12 mouse cellular contexts compared by ENCODE assay signal in the genomic region with DNA sequence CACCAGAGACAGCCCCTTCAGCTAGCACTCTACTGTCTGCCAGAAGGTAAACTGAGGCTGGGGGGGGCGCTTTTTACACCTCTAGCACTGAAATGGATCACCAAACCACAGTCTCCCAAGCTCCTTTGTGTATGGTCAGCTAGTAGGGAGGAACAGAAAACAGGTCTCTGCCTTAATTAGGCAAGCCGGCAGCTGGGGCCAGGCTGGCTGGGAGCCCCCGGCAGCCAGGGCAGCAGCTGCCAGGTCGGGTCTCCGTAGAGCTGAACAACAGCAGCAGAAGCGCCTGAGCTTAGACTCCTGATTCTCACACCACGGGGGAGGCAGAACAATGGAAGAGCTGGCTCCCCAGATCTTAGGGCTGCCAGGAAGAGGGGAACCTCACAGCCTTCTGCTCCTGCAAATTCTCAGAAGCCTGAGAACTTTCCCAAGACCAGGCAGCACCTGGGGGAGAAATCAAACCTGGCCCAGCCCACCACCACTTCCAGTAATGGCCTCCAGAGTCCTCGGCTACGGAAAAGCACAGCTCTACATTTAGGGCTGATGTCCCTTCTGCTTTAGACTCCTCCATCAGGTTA. TPM values are rescaled to one million over a fixed set of nuclear protein-coding genes. Genes with fewer than 3 reads are reported as not detected.
DNase-seq lines count a peak whose midpoint lies in the region; ATAC-seq and TF ChIP-seq lines count a peak whose summit lies in the region.
"Had no signal": no experiment of that assay in that cellular context is flagged by ENCODE, and none has a peak within 500 bp of the region (broad histone marks: within the 10 kb centered on the region; RNA-seq: fewer than 3 reads in every experiment).

No protein-coding gene starts in this region.

- ATAC-seq in embryonic facial prominence, embryonic 14.5 days (ENCODE audit: low read depth) = peak; percentile 31; the same call in 1 of the 2 replicates
- ATAC-seq in hindbrain, embryonic 16.5 days = no peak
- ATAC-seq in midbrain, postnatal 0 days (ENCODE audit: low FRiP score) = no peak
- ATAC-seq: intestine, embryonic 15.5 days had no signal

- peaks cover 36% of the 10 kb centered on the region for H3K4me1 ChIP-seq in embryonic facial prominence, embryonic 14.5 days (ENCODE audit: control insufficient read depth, insufficient read depth, low read length)
- peaks cover 56% of the 10 kb centered on the region for H3K4me1 ChIP-seq in hindbrain, embryonic 16.5 days (ENCODE audit: control insufficient read depth, insufficient read depth, low read depth, low read length)
- peaks cover 28% of the 10 kb centered on the region; the same call in 1 of the 2 replicates for H3K4me1 ChIP-seq in midbrain, postnatal 0 days (ENCODE audit: insufficient read depth, low read length)

- H3K9ac ChIP-seq in embryonic facial prominence, embryonic 14.5 days (ENCODE audit: low read depth, low read length) = peak overlapping the region; percentile 43; the same call in 1 of the 2 replicates
- H3K9ac ChIP-seq in hindbrain, embryonic 16.5 days (ENCODE audit: low read depth, low read length) = peak overlapping the region; percentile 52
- peak overlapping the region; percentile 33; the same call in 1 of the 2 replicates for H3K9ac ChIP-seq in midbrain, postnatal 0 days (replicated peaks; ENCODE audit: low read length, poor library complexity, severe bottlenecking)
- H3K9ac ChIP-seq: intestine, embryonic 15.5 days; lung, embryonic 14.5 days had no signal

- no peaks in the 10 kb centered on the region for H3K27me3 ChIP-seq in embryonic facial prominence, embryonic 14.5 days (replicated peaks; ENCODE audit: control insufficient read depth, insufficient read depth, low read length)
- H3K27me3 ChIP-seq in hindbrain, embryonic 16.5 days (replicated peaks; ENCODE audit: control insufficient read depth, insufficient read depth, low read length) = no peaks in the 10 kb centered on the region
- H3K27me3 ChIP-seq in midbrain, postnatal 0 days (ENCODE audit: insufficient read depth, low read length) = no peaks in the 10 kb centered on the region
- H3K27me3 ChIP-seq: intestine, embryonic 15.5 days had no signal

- WGBS in embryonic facial prominence, embryonic 14.5 days = 20% methylated on average over 9 of the region's 9 CpGs
- 12% methylated on average over 8 of the region's 9 CpGs for WGBS in hindbrain, embryonic 16.5 days
- WGBS in midbrain, postnatal 0 days = 13% methylated on average over 9 of the region's 9 CpGs

- peak overlapping the region; percentile 59 for H3K27ac ChIP-seq in embryonic facial prominence, embryonic 14.5 days (replicated peaks; ENCODE audit: low read depth, low read length)
- peak overlapping the region; percentile 52 for H3K27ac ChIP-seq in hindbrain, embryonic 16.5 days (ENCODE audit: low read depth, low read length)
- H3K27ac ChIP-seq in midbrain, postnatal 0 days (ENCODE audit: low read depth, low read length) = no peak overlapping the region
- H3K27ac ChIP-seq: intestine, embryonic 15.5 days; left cerebral cortex, adult 2 months had no signal

- H3K9me3 ChIP-seq in embryonic facial prominence, embryonic 14.5 days (ENCODE audit: control insufficient read depth, low read length) = no peaks in the 10 kb centered on the region
- H3K9me3 ChIP-seq in hindbrain, embryonic 16.5 days (ENCODE audit: control insufficient read depth, low read length) = no peaks in the 10 kb centered on the region
- H3K9me3 ChIP-seq in midbrain, postnatal 0 days (ENCODE audit: low read length) = no peaks in the 10 kb centered on the region
- H3K9me3 ChIP-seq: intestine, embryonic 15.5 days had no signal

- no peak overlapping the region for H3K4me2 ChIP-seq in embryonic facial prominence, embryonic 14.5 days (ENCODE audit: low read depth, low read length)
- peak overlapping the region; percentile 45 for H3K4me2 ChIP-seq in hindbrain, embryonic 16.5 days (ENCODE audit: low read length)
- peak overlapping the region; percentile 38 for H3K4me2 ChIP-seq in midbrain, postnatal 0 days (ENCODE audit: low read depth, low read length, poor library complexity, severe bottlenecking)
- H3K4me2 ChIP-seq: intestine, embryonic 15.5 days; lung, embryonic 14.5 days had no signal

- no peak overlapping the region for H3K4me3 ChIP-seq in embryonic facial prominence, embryonic 14.5 days (ENCODE audit: low read depth, low read length)
- H3K4me3 ChIP-seq in hindbrain, embryonic 16.5 days (ENCODE audit: low read length) = peak overlapping the region; percentile 4; the same call in 1 of the 2 replicates
- no peak overlapping the region for H3K4me3 ChIP-seq in midbrain, postnatal 0 days (ENCODE audit: low read depth, low read length)
- H3K4me3 ChIP-seq: intestine, embryonic 15.5 days; left cerebral cortex, adult 2 months had no signal

- TF ChIP-seq CTCF in midbrain, postnatal 0 days (IDR thresholded peaks at IDR 0.05) = no peak

- H3K36me3 ChIP-seq in embryonic facial prominence, embryonic 14.5 days (ENCODE audit: control insufficient read depth, insufficient read depth, low read length) = peaks cover 11% of the 10 kb centered on the region; the same call in 1 of the 2 replicates
- H3K36me3 ChIP-seq in hindbrain, embryonic 16.5 days (ENCODE audit: control insufficient read depth, insufficient read depth, low read length) = no peaks in the 10 kb centered on the region
- no peaks in the 10 kb centered on the region for H3K36me3 ChIP-seq in midbrain, postnatal 0 days (ENCODE audit: insufficient read depth, low read length)
- H3K36me3 ChIP-seq: intestine, embryonic 15.5 days had no signal

- DNase-seq in embryo, embryonic 10 days (ENCODE audit: low spot score) = peak; percentile 48
- no peak for DNase-seq in embryo, embryonic 9.5 days (ENCODE audit: extremely low spot score)
- peak; percentile 79 for DNase-seq in embryonic facial prominence, embryonic 14.5 days (ENCODE audit: low spot score)
- peak; percentile 72 for DNase-seq in midbrain, postnatal 0 days (ENCODE audit: low spot score)
- DNase-seq in lung, postnatal 36 days = no peak
- no peak for DNase-seq in spleen, postnatal 4 days (ENCODE audit: low spot score in 2 of 2)
- DNase-seq in kidney, adult 11 months = no peak
- DNase-seq: lung, embryonic 14.5 days had no signal

RNA-seq across cellular contexts. Expression of a gene that starts 12.8 kb away (rescaled TPM):
- 18.8 and 21.2 TPM in 2 replicates for polyA plus RNA-seq in embryonic facial prominence, embryonic 14.5 days (2014; fragmentation: Nextera tagmentation; extraction: Ambion mirVana)
- polyA plus RNA-seq in hindbrain, embryonic 16.5 days (2015; fragmentation: Nextera tagmentation; extraction: Ambion mirVana) = 43.4 and 45.9 TPM in 2 replicates
- total RNA-seq in midbrain, postnatal 0 days (2014; rRNA removed) = 25.9 and 28.7 TPM in 2 replicates
- polyA plus RNA-seq in midbrain, postnatal 0 days (2015; fragmentation: Nextera tagmentation; extraction: Ambion mirVana) = 36.1 and 43.5 TPM in 2 replicates

RNA-seq across cellular contexts. Expression of a gene that starts 29.0 kb away (rescaled TPM):
- 2.4 and 2.8 TPM in 2 replicates for polyA plus RNA-seq in embryonic facial prominence, embryonic 14.5 days (2014; fragmentation: Nextera tagmentation; extraction: Ambion mirVana)
- polyA plus RNA-seq in hindbrain, embryonic 16.5 days (2015; fragmentation: Nextera tagmentation; extraction: Ambion mirVana) = 1.8 and 2.3 TPM in 2 replicates
- 2.6 and 3.5 TPM in 2 replicates for total RNA-seq in midbrain, postnatal 0 days (2014; rRNA removed)
- 2.2 and 2.6 TPM in 2 replicates for polyA plus RNA-seq in midbrain, postnatal 0 days (2015; fragmentation: Nextera tagmentation; extraction: Ambion mirVana)
- total RNA-seq: granulocyte monocyte progenitor cell, adult 5-6 weeks had no signal

RNA-seq across cellular contexts. Expression of a gene that starts 56.3 kb away (rescaled TPM):
- polyA plus RNA-seq in embryonic facial prominence, embryonic 14.5 days (2014; fragmentation: Nextera tagmentation; extraction: Ambion mirVana) = 0.64 and 1.1 TPM in 2 replicates
- 0.36 and 0.46 TPM in 2 replicates for polyA plus RNA-seq in hindbrain, embryonic 16.5 days (2015; fragmentation: Nextera tagmentation; extraction: Ambion mirVana)
- 0.24 and 0.38 TPM in 2 replicates for total RNA-seq in midbrain, postnatal 0 days (2014; rRNA removed)
- polyA plus RNA-seq in midbrain, postnatal 0 days (2015; fragmentation: Nextera tagmentation; extraction: Ambion mirVana) = 0.09 and 0.25 TPM in 2 replicates
- total RNA-seq: granulocyte monocyte progenitor cell, adult 5-6 weeks; left cerebral cortex, adult 2 months had no signal

Comparison
In these comparisons a context has a peak if more than half of its experiments do, and no peak if none do; other contexts are left out.
1. DNase-seq: peak in embryo, embryonic 10 days (single experiment), embryonic facial prominence, embryonic 14.5 days (single experiment) and midbrain, postnatal 0 days (single experiment); none in embryo, embryonic 9.5 days (single experiment), lung, postnatal 36 days (single experiment), spleen, postnatal 4 days (0 of 2) and kidney, adult 11 months (single experiment).
2. Peak in every context shown above with its lines, with median percentiles within 50 percentile points of each other: H3K9ac ChIP-seq.